9 mouse cellular contexts compared by ENCODE assay signal in genomic region chrX:99325460-99325859, GRCm38 (mm10).
DNase-seq lines count a peak whose midpoint lies in the region; ATAC-seq and TF ChIP-seq lines count a peak whose summit lies in the region.
"Had no signal": no experiment of that assay in that cellular context is flagged by ENCODE, and none has a peak within 500 bp of the region (broad histone marks: within the 10 kb centered on the region; RNA-seq: fewer than 3 reads in every experiment).

No protein-coding gene starts in this region.

- no peak for DNase-seq in hindbrain, embryonic 10.5 days (ENCODE audit: low spot score)
- DNase-seq in brain, embryonic 18.5 days (ENCODE audit: low read depth, low spot score): peak; percentile 24
- peak; percentile 40 to 50 for DNase-seq in heart, adult 9 months (ENCODE audit: low spot score in 2 of 2)
- DNase-seq in liver, postnatal 0 days: no peak

- no peaks in the 10 kb centered on the region for H3K9me3 ChIP-seq in hindbrain, embryonic 10.5 days
- H3K9me3 ChIP-seq in hindbrain, embryonic 12.5 days (replicated peaks): no peaks in the 10 kb centered on the region
- H3K9me3 ChIP-seq in kidney, embryonic 15.5 days (replicated peaks): no peaks in the 10 kb centered on the region
- no peaks in the 10 kb centered on the region for H3K9me3 ChIP-seq in midbrain, embryonic 15.5 days
- H3K9me3 ChIP-seq in liver, postnatal 0 days (ENCODE audit: low read length): no peaks in the 10 kb centered on the region

- WGBS in hindbrain, embryonic 10.5 days: 53% methylated on average over 8 of the region's 8 CpGs
- WGBS in hindbrain, embryonic 12.5 days: 49% methylated on average over 8 of the region's 8 CpGs
- WGBS in kidney, embryonic 15.5 days: 55% methylated on average over 8 of the region's 8 CpGs
- 44% methylated on average over 8 of the region's 8 CpGs for WGBS in midbrain, embryonic 15.5 days
- WGBS in liver, postnatal 0 days (ENCODE audit: insufficient replicate concordance): 68% methylated on average over 8 of the region's 8 CpGs

- H3K4me2 ChIP-seq in hindbrain, embryonic 12.5 days (replicated peaks): no peak overlapping the region
- H3K4me2 ChIP-seq in kidney, embryonic 15.5 days: no peak overlapping the region
- H3K4me2 ChIP-seq in midbrain, embryonic 15.5 days: no peak overlapping the region
- H3K4me2 ChIP-seq in liver, postnatal 0 days (ENCODE audit: low read depth, low read length): no peak overlapping the region

- 0 out of 2 replicates have a peak overlapping the region, but pooled peaks have one; percentile 40 for H3K27ac ChIP-seq in hindbrain, embryonic 10.5 days
- no peak overlapping the region for H3K27ac ChIP-seq in hindbrain, embryonic 12.5 days
- peak overlapping the region; percentile 69 for H3K27ac ChIP-seq in kidney, embryonic 15.5 days
- H3K27ac ChIP-seq in midbrain, embryonic 15.5 days: 0 out of 2 replicates have a peak overlapping the region, but pooled peaks have one; percentile 8
- H3K27ac ChIP-seq in liver, postnatal 0 days (ENCODE audit: low read depth): no peak overlapping the region
- H3K27ac ChIP-seq: liver, embryonic 14.5 days had no signal

- TF ChIP-seq EP300 in liver, postnatal 0 days (IDR thresholded peaks at IDR 0.05; ENCODE audit: low read depth): no peak

- ATAC-seq in hindbrain, embryonic 12.5 days (ENCODE audit: low FRiP score): no peak
- ATAC-seq in kidney, embryonic 15.5 days (replicated peaks; ENCODE audit: low FRiP score): no peak
- ATAC-seq in midbrain, embryonic 15.5 days (replicated peaks): 0 out of 2 replicates have a peak, but pooled peaks have one; percentile 46
- no peak for ATAC-seq in activated CD4-positive, CD25-positive, alpha-beta regulatory T cell, adult 4 months
- ATAC-seq in liver, postnatal 0 days: no peak

- peaks cover 94% of the 10 kb centered on the region for H3K27me3 ChIP-seq in hindbrain, embryonic 10.5 days (ENCODE audit: insufficient read depth, poor library complexity, severe bottlenecking)
- H3K27me3 ChIP-seq in hindbrain, embryonic 12.5 days: peaks cover 62% of the 10 kb centered on the region
- peaks cover 58% of the 10 kb centered on the region for H3K27me3 ChIP-seq in kidney, embryonic 15.5 days
- H3K27me3 ChIP-seq in midbrain, embryonic 15.5 days (replicated peaks): peaks cover 9% of the 10 kb centered on the region; the same call in 1 of the 2 replicates
- H3K27me3 ChIP-seq in liver, postnatal 0 days (ENCODE audit: insufficient read depth, low read length): peaks cover 2% of the 10 kb centered on the region; the same call in 1 of the 2 replicates

- H3K4me1 ChIP-seq in hindbrain, embryonic 10.5 days (replicated peaks): peaks cover 29% of the 10 kb centered on the region
- peaks cover 6% of the 10 kb centered on the region for H3K4me1 ChIP-seq in hindbrain, embryonic 12.5 days
- H3K4me1 ChIP-seq in kidney, embryonic 15.5 days: peaks cover 36% of the 10 kb centered on the region
- H3K4me1 ChIP-seq in midbrain, embryonic 15.5 days: no peaks in the 10 kb centered on the region
- H3K4me1 ChIP-seq in liver, postnatal 0 days (ENCODE audit: insufficient read depth): no peaks in the 10 kb centered on the region

- H3K36me3 ChIP-seq in hindbrain, embryonic 10.5 days: no peaks in the 10 kb centered on the region
- H3K36me3 ChIP-seq in hindbrain, embryonic 12.5 days: no peaks in the 10 kb centered on the region
- no peaks in the 10 kb centered on the region for H3K36me3 ChIP-seq in kidney, embryonic 15.5 days
- no peaks in the 10 kb centered on the region for H3K36me3 ChIP-seq in midbrain, embryonic 15.5 days (replicated peaks)
- H3K36me3 ChIP-seq in liver, postnatal 0 days (replicated peaks; ENCODE audit: insufficient read depth, low read length): no peaks in the 10 kb centered on the region

- H3K9ac ChIP-seq in hindbrain, embryonic 12.5 days: no peak overlapping the region
- no peak overlapping the region for H3K9ac ChIP-seq in kidney, embryonic 15.5 days
- H3K9ac ChIP-seq in midbrain, embryonic 15.5 days: no peak overlapping the region
- no peak overlapping the region for H3K9ac ChIP-seq in liver, postnatal 0 days (replicated peaks)
- H3K9ac ChIP-seq: liver, embryonic 14.5 days had no signal

- no peak overlapping the region for H3K4me3 ChIP-seq in hindbrain, embryonic 10.5 days
- no peak overlapping the region for H3K4me3 ChIP-seq in hindbrain, embryonic 12.5 days
- H3K4me3 ChIP-seq in kidney, embryonic 15.5 days (replicated peaks): no peak overlapping the region
- no peak overlapping the region for H3K4me3 ChIP-seq in midbrain, embryonic 15.5 days
- H3K4me3 ChIP-seq in liver, postnatal 0 days (ENCODE audit: low read depth, low read length): no peak overlapping the region

- no peak for TF ChIP-seq CTCF in liver, postnatal 0 days (IDR thresholded peaks at IDR 0.05; ENCODE audit: low read depth)

Comparison
In these comparisons a context has a peak if more than half of its experiments do, and no peak if none do; other contexts are left out.
1. H3K27ac ChIP-seq: peak in hindbrain, embryonic 10.5 days (single experiment), kidney, embryonic 15.5 days (single experiment) and midbrain, embryonic 15.5 days (single experiment); none in hindbrain, embryonic 12.5 days (single experiment) and liver, postnatal 0 days (single experiment).
2. DNase-seq: peak in brain, embryonic 18.5 days (single experiment) and heart, adult 9 months (2 of 2); none in hindbrain, embryonic 10.5 days (single experiment) and liver, postnatal 0 days (single experiment).